Mouse (Mus musculus): ENCODE results near the gene D2hgdh.
"Not testable (repeated sequence)": the region's sequence is repeated elsewhere in the genome, so short reads cannot be mapped to it uniquely, and the experiment has no call there.

DNA sequence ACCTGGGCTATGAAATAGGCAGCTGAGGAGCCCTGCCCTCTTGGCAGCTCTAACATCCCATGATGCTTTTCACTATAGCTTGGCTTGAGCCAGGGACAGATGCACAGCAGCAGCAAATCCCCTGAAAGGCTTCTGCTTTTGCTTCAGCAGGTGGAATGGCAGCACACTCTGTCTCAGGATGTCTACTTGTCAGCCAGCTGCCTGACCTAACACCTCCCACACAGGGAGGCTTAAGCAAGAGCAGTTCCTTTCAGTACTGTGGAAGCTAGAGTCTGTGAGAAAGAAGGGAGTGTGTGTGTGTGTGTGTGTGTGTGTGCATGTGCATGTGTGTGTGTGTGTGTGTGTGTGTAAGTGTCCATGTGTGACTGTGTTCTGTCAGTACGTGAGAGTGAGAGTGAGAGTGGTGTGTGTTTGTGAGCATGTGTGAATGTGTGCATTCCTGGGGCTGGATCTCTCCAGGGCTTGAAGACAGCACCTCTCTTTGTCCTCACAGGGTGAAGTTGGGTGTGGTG, 46.9 kb downstream of the D2hgdh start:
- TF ChIP-seq CTCF (IDR thresholded peaks at IDR 0.05; ENCODE audit: low read depth, low read length); POLR2A (IDR thresholded peaks at IDR 0.05; ENCODE audit: extremely low read depth, insufficient read depth, low read length): not testable (repeated sequence)

Data from liver, adult 2 months (tissue).